7 mouse cellular contexts compared by ENCODE assay signal in genomic region chr14:30825476-30826131, GRCm38 (mm10). TPM values are rescaled to one million over a fixed set of nuclear protein-coding genes. Genes with fewer than 3 reads are reported as not detected.
A peak's percentile ranks its signal among the peaks of the same experiment; 100 is the strongest.
DNase-seq lines count a peak whose midpoint lies in the region; ATAC-seq and TF ChIP-seq lines count a peak whose summit lies in the region.

Gene Tmem110 (plus strand): TSS chr14:30825590.

- peak; percentile 55 for TF ChIP-seq CTCF in intestine, postnatal 0 days (IDR thresholded peaks at IDR 0.05; ENCODE audit: low read depth)
- peak; percentile 18; the same call in 1 of the 2 replicates for TF ChIP-seq CTCF in small intestine, adult 2 months (IDR thresholded peaks at IDR 0.05; ENCODE audit: extremely low read depth, insufficient read length, insufficient replicate concordance, low read depth, low read length)

- no peaks in the 10 kb centered on the region for H3K9me3 ChIP-seq in intestine, postnatal 0 days (ENCODE audit: control insufficient read depth)
- H3K9me3 ChIP-seq in midbrain, embryonic 12.5 days, result no peaks in the 10 kb centered on the region

- ATAC-seq in intestine, postnatal 0 days, result peak; percentile 95
- peak; percentile 95 for ATAC-seq in midbrain, embryonic 12.5 days (ENCODE audit: low FRiP score, low read depth)

- no peak; the same call in 1 of the 2 replicates for TF ChIP-seq POLR2A in small intestine, adult 2 months (IDR thresholded peaks at IDR 0.05; ENCODE audit: low read depth, low read length)

- intact Hi-C loops in left cerebral cortex, postnatal 4 days (cut with DNase I), result loop anchor here (5.0 to 10.0 kb wide), 2 partner anchors 59 to 108 kb away; partner anchors contain the start of gene Itih4

- peak within 1 kb of the TSS; percentile 83 for H3K4me2 ChIP-seq in intestine, postnatal 0 days (replicated peaks; ENCODE audit: low read depth)
- H3K4me2 ChIP-seq in midbrain, embryonic 12.5 days (replicated peaks), result peak within 1 kb of the TSS; percentile 70

- no peaks in the 10 kb centered on the region for H3K27me3 ChIP-seq in intestine, postnatal 0 days (replicated peaks; ENCODE audit: control insufficient read depth, insufficient read depth, low read length)
- no peaks in the 10 kb centered on the region for H3K27me3 ChIP-seq in midbrain, embryonic 12.5 days
- no peaks in the 10 kb centered on the region for H3K27me3 ChIP-seq in small intestine, adult 2 months (ENCODE audit: control insufficient read depth, insufficient read depth, low read length)

- peaks cover 25% of the 10 kb centered on the region for H3K4me1 ChIP-seq in intestine, postnatal 0 days (replicated peaks; ENCODE audit: control insufficient read depth, insufficient read depth, low read length)
- peaks cover 20% of the 10 kb centered on the region for H3K4me1 ChIP-seq in midbrain, embryonic 12.5 days
- H3K4me1 ChIP-seq in small intestine, adult 2 months (ENCODE audit: control insufficient read depth, insufficient read depth, insufficient read length, low read length), result peaks cover 2% of the 10 kb centered on the region; the same call in 1 of the 2 replicates

- H3K27ac ChIP-seq in intestine, postnatal 0 days (ENCODE audit: low read depth, low read length), result peak within 1 kb of the TSS; percentile 50; the same call in 1 of the 2 replicates
- H3K27ac ChIP-seq in midbrain, embryonic 12.5 days (replicated peaks), result peak within 1 kb of the TSS; percentile 67
- no peak within 1 kb of the TSS for H3K27ac ChIP-seq in small intestine, adult 2 months (ENCODE audit: insufficient read depth, low read depth, low read length)

- under 1% methylated on average over 68 of the region's 68 CpGs for WGBS in intestine, postnatal 0 days
- WGBS in midbrain, embryonic 12.5 days, result 0% methylated on average over 65 of the region's 68 CpGs
- WGBS in small intestine, adult 2 months, result under 1% methylated on average over 68 of the region's 68 CpGs

- H3K36me3 ChIP-seq in intestine, postnatal 0 days (ENCODE audit: control insufficient read depth, insufficient read depth), result no peaks in the 10 kb centered on the region
- H3K36me3 ChIP-seq in midbrain, embryonic 12.5 days, result no peaks in the 10 kb centered on the region
- no peaks in the 10 kb centered on the region for H3K36me3 ChIP-seq in small intestine, adult 2 months (ENCODE audit: control insufficient read depth, insufficient read depth, low read length)

- peak; percentile 92 for DNase-seq in adrenal gland, adult 2 months
- peak; percentile 66 for DNase-seq in embryo, embryonic 11.5 days (ENCODE audit: low read depth, low spot score)
- DNase-seq in gastrocnemius, postnatal 4 days (ENCODE audit: low spot score in 2 of 2), result peak; percentile 56 to 83
- peak; percentile 87 for DNase-seq in left cerebral cortex, postnatal 4 days

- H3K9ac ChIP-seq in intestine, postnatal 0 days (ENCODE audit: low read depth, low read length), result peak within 1 kb of the TSS; percentile 91
- H3K9ac ChIP-seq in midbrain, embryonic 12.5 days (replicated peaks), result peak within 1 kb of the TSS; percentile 88

- peak within 1 kb of the TSS; percentile 91 for H3K4me3 ChIP-seq in intestine, postnatal 0 days (ENCODE audit: low read depth, low read length)
- peak within 1 kb of the TSS; percentile 90 for H3K4me3 ChIP-seq in midbrain, embryonic 12.5 days
- H3K4me3 ChIP-seq in small intestine, adult 2 months (ENCODE audit: low read depth, low read length), result peak within 1 kb of the TSS; percentile 80

RNA-seq across cellular contexts. Expression of gene Tmem110, which starts in this region (rescaled TPM):
- total RNA-seq in adrenal gland, adult 2 months (2021), result 10 to 100 TPM; 16.0 to 24.6 TPM
- 21.6 and 22.1 TPM in 2 replicates for polyA plus RNA-seq in adrenal gland, adult 2 months (2012; rRNA removed)
- 10 to 100 TPM; 13.0 to 15.7 TPM for total RNA-seq in gastrocnemius, postnatal 4 days (2021)
- polyA plus RNA-seq in intestine, postnatal 0 days (2015; fragmentation: Nextera tagmentation; extraction: Ambion mirVana), result 17.5 and 18.0 TPM in 2 replicates
- 10 to 100 TPM; 28.1 to 28.8 TPM for total RNA-seq in left cerebral cortex, postnatal 4 days (2021)
- 21.2 and 26.0 TPM in 2 replicates for polyA plus RNA-seq in midbrain, embryonic 12.5 days (2016; fragmentation: Nextera tagmentation; extraction: Ambion mirVana)
- 7.1 and 11.2 TPM in 2 replicates for polyA plus RNA-seq in small intestine, adult 2 months (2012; rRNA removed)
